In the genomic region with DNA sequence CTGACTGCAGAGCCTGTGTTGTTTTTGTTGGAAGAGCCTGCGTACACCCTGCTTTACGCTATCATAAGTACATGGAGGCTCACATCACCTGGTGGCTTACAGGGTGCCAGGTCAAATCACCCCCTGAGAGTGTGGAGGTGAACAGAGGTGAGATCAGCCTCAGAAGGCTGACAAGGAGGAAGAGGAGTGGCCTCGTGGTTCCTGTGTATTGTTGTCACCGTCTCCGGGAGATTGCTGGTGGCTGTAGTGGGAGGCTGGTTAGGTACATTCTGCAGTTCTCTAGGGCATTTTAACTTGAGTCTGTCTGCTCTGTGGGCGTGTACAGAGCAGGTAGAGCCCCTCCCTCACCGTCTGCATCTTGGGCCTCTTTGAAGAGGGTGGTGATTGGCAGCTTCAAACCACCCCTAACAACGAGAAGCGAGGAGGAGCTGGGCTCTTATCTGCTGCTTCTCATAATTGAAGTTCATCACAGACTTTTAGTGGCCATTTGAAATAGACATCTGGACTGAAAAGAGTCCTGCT, we compare ENCODE assay signal across 11 mouse cellular contexts. TPM values are rescaled to one million over a fixed set of nuclear protein-coding genes. Genes with fewer than 3 reads are reported as not detected.
DNase-seq lines count a peak whose midpoint lies in the region; ATAC-seq lines count a peak whose summit lies in the region.
"Had no signal": no experiment of that assay in that cellular context is flagged by ENCODE, and none has a peak within 500 bp of the region (broad histone marks: within the 10 kb centered on the region; RNA-seq: fewer than 3 reads in every experiment).

No protein-coding gene starts in this region.

- WGBS in heart, embryonic 10.5 days: 24% methylated on average over 9 of the region's 9 CpGs
- WGBS in lung, embryonic 15.5 days: 33% methylated on average over 9 of the region's 9 CpGs
- 55% methylated on average over 9 of the region's 9 CpGs for WGBS in hindbrain, embryonic 12.5 days
- 42% methylated on average over 9 of the region's 9 CpGs for WGBS in stomach, embryonic 14.5 days

- peak overlapping the region; percentile 57 for H3K27ac ChIP-seq in heart, embryonic 10.5 days
- H3K27ac ChIP-seq in lung, embryonic 15.5 days: no peak overlapping the region
- H3K27ac ChIP-seq in hindbrain, embryonic 12.5 days: peak overlapping the region; percentile 35; the same call in 1 of the 2 replicates
- no peak overlapping the region for H3K27ac ChIP-seq in stomach, embryonic 14.5 days (ENCODE audit: low read length)
- H3K27ac ChIP-seq: intestine, embryonic 15.5 days had no signal

- H3K4me1 ChIP-seq in heart, embryonic 10.5 days: peaks cover 15% of the 10 kb centered on the region
- peaks cover 18% of the 10 kb centered on the region for H3K4me1 ChIP-seq in lung, embryonic 15.5 days
- peaks cover 15% of the 10 kb centered on the region for H3K4me1 ChIP-seq in hindbrain, embryonic 12.5 days
- peaks cover 9% of the 10 kb centered on the region; the same call in 1 of the 2 replicates for H3K4me1 ChIP-seq in stomach, embryonic 14.5 days (ENCODE audit: control insufficient read depth, insufficient read depth, low read length)
- H3K4me1 ChIP-seq: intestine, embryonic 15.5 days had no signal

- H3K4me2 ChIP-seq in lung, embryonic 15.5 days: no peak overlapping the region
- H3K4me2 ChIP-seq in hindbrain, embryonic 12.5 days (replicated peaks): no peak overlapping the region
- no peak overlapping the region for H3K4me2 ChIP-seq in stomach, embryonic 14.5 days (replicated peaks; ENCODE audit: low read depth, low read length)
- H3K4me2 ChIP-seq: intestine, embryonic 15.5 days had no signal

- no peak for DNase-seq in heart, embryonic 10.5 days (ENCODE audit: low spot score)
- no peak for DNase-seq in heart, adult 9 months (ENCODE audit: low spot score in 2 of 2)
- no peak for DNase-seq in lung, postnatal 4 days
- DNase-seq in thymus, postnatal 4 days: no peak
- DNase-seq in cerebellum, adult 9-11 months: no peak
- DNase-seq: liver, postnatal 0 days had no signal

- no peaks in the 10 kb centered on the region for H3K27me3 ChIP-seq in heart, embryonic 10.5 days (ENCODE audit: insufficient read depth, poor library complexity, severe bottlenecking)
- H3K27me3 ChIP-seq in lung, embryonic 15.5 days: no peaks in the 10 kb centered on the region
- H3K27me3 ChIP-seq in hindbrain, embryonic 12.5 days: no peaks in the 10 kb centered on the region
- H3K27me3 ChIP-seq in stomach, embryonic 14.5 days (ENCODE audit: control insufficient read depth, insufficient read depth, low read length): no peaks in the 10 kb centered on the region
- H3K27me3 ChIP-seq: intestine, embryonic 15.5 days; Patski had no signal

- H3K36me3 ChIP-seq in heart, embryonic 10.5 days: no peaks in the 10 kb centered on the region
- no peaks in the 10 kb centered on the region for H3K36me3 ChIP-seq in lung, embryonic 15.5 days
- no peaks in the 10 kb centered on the region for H3K36me3 ChIP-seq in hindbrain, embryonic 12.5 days
- H3K36me3 ChIP-seq in stomach, embryonic 14.5 days (ENCODE audit: control insufficient read depth, insufficient read depth, low read length): no peaks in the 10 kb centered on the region
- H3K36me3 ChIP-seq: intestine, embryonic 15.5 days had no signal

- no peaks in the 10 kb centered on the region for H3K9me3 ChIP-seq in heart, embryonic 10.5 days
- H3K9me3 ChIP-seq in lung, embryonic 15.5 days: no peaks in the 10 kb centered on the region
- H3K9me3 ChIP-seq in hindbrain, embryonic 12.5 days (replicated peaks): no peaks in the 10 kb centered on the region
- H3K9me3 ChIP-seq in stomach, embryonic 14.5 days (ENCODE audit: control insufficient read depth, low read depth, low read length): no peaks in the 10 kb centered on the region
- H3K9me3 ChIP-seq: intestine, embryonic 15.5 days had no signal

- no peak overlapping the region for H3K4me3 ChIP-seq in heart, embryonic 10.5 days
- no peak overlapping the region for H3K4me3 ChIP-seq in lung, embryonic 15.5 days
- no peak overlapping the region for H3K4me3 ChIP-seq in hindbrain, embryonic 12.5 days
- H3K4me3 ChIP-seq in stomach, embryonic 14.5 days (ENCODE audit: low read depth, low read length): no peak overlapping the region
- H3K4me3 ChIP-seq: intestine, embryonic 15.5 days had no signal

- no peak overlapping the region for H3K9ac ChIP-seq in lung, embryonic 15.5 days
- H3K9ac ChIP-seq in hindbrain, embryonic 12.5 days: no peak overlapping the region
- H3K9ac ChIP-seq in stomach, embryonic 14.5 days (replicated peaks; ENCODE audit: low read depth, low read length): no peak overlapping the region
- H3K9ac ChIP-seq: intestine, embryonic 15.5 days; liver, postnatal 0 days had no signal

- ATAC-seq in lung, embryonic 15.5 days (ENCODE audit: borderline replicate concordance, extremely low read depth, low FRiP score, low TSS enrichment): peak; percentile 47; the same call in 1 of the 2 replicates
- ATAC-seq in hindbrain, embryonic 12.5 days (ENCODE audit: low FRiP score): peak; percentile 63
- ATAC-seq in stomach, embryonic 14.5 days (ENCODE audit: insufficient number of reproducible peaks, insufficient read depth, low FRiP score, low read depth): peak; percentile 68
- ATAC-seq: liver, postnatal 0 days; Patski had no signal

RNA-seq across cellular contexts. Expression of a gene that starts 59.7 kb away (rescaled TPM):
- polyA plus RNA-seq in heart, embryonic 10.5 days (2016; fragmentation: Nextera tagmentation; extraction: Ambion mirVana): 7.6 and 16.8 TPM in 2 replicates
- polyA plus RNA-seq in lung, embryonic 15.5 days (2015; fragmentation: Nextera tagmentation; extraction: Ambion mirVana): 20.0 and 22.1 TPM in 2 replicates
- polyA plus RNA-seq in hindbrain, embryonic 12.5 days (2016; fragmentation: Nextera tagmentation; extraction: Ambion mirVana): 38.5 and 43.1 TPM in 2 replicates
- 28.8 and 33.3 TPM in 2 replicates for polyA plus RNA-seq in stomach, embryonic 14.5 days (2014; fragmentation: Nextera tagmentation; extraction: Ambion mirVana)

Comparison
In these comparisons a context has a peak if more than half of its experiments do, and no peak if none do; other contexts are left out.
1. H3K27ac ChIP-seq: peak in heart, embryonic 10.5 days (single experiment) and hindbrain, embryonic 12.5 days (single experiment); none in lung, embryonic 15.5 days (single experiment) and stomach, embryonic 14.5 days (single experiment).
2. Peak in every context shown above with its lines, with median percentiles within 50 percentile points of each other: ATAC-seq.